Mouse (Mus musculus): ENCODE data around the gene Ier3. TPM values are rescaled to one million over a fixed set of nuclear protein-coding genes. Genes with fewer than 3 reads are reported as not detected.

The Ier3 gene
- 16.2 and 17.0 TPM in 2 replicates for polyA plus RNA-seq (2012; rRNA removed)

GRCm38 (mm10) chr17:35821439-35822430, at the start of gene Ier3:
TSS of gene Ier3 (plus strand) at chr17:35821684.

GRCm38 (mm10) chr17:35822964-35823937, 1.8 kb downstream of the Ier3 start, which contains the start of gene Flot1:
TSS of gene Flot1 (plus strand) at chr17:35823230.

GRCm38 (mm10) chr17:35838122-35838544, 16.6 kb downstream of the Ier3 start, which contains the start of gene Tubb5:
TSS of gene Tubb5 (minus strand) at chr17:35838306.

GRCm38 (mm10) chr17:35841076-35841950, 19.8 kb downstream of the Ier3 start, which contains the start of gene Mdc1:
TSS of gene Mdc1 (plus strand) at chr17:35841515.

GRCm38 (mm10) chr17:35861198-35861857, 39.8 kb downstream of the Ier3 start, which contains the start of gene Nrm:
TSS of gene Nrm (plus strand) at chr17:35861318.

GRCm38 (mm10) chr17:35865481-35866280, 44.2 kb downstream of the Ier3 start, which contains the start of gene Ppp1r18:
TSS of gene Ppp1r18 (plus strand) at chr17:35865593.

Other genes starting within 250 kb of the Ier3 start
- not detected in 2 replicates for gene Sfta2, start 220.1 kb upstream of the Ier3 start, polyA plus RNA-seq (2012; rRNA removed)
- gene Gm9573, start 195.0 kb upstream of the Ier3 start, polyA plus RNA-seq (2012; rRNA removed), result not detected in 2 replicates
- gene Mucl3, start 178.0 kb upstream of the Ier3 start, polyA plus RNA-seq (2012; rRNA removed), result not detected in 2 replicates
- 43.1 and 46.7 TPM in 2 replicates for gene Vars2, start 154.1 kb upstream of the Ier3 start, polyA plus RNA-seq (2012; rRNA removed)
- 25.7 and 30.4 TPM in 2 replicates for gene Gtf2h4, start 147.9 kb upstream of the Ier3 start, polyA plus RNA-seq (2012; rRNA removed)
- gene Ddr1, start 117.1 kb upstream of the Ier3 start, polyA plus RNA-seq (2012; rRNA removed), result 106 and 136 TPM in 2 replicates
- 62.1 and 68.9 TPM in 2 replicates for gene Flot1, start 1.5 kb downstream of the Ier3 start, polyA plus RNA-seq (2012; rRNA removed)
- gene Tubb5, start 16.6 kb downstream of the Ier3 start, polyA plus RNA-seq (2012; rRNA removed), result 211 and 247 TPM in 2 replicates
- gene Mdc1, start 19.8 kb downstream of the Ier3 start, polyA plus RNA-seq (2012; rRNA removed), result 4.2 and 5.1 TPM in 2 replicates
- gene Nrm, start 39.6 kb downstream of the Ier3 start, polyA plus RNA-seq (2012; rRNA removed), result 25.2 and 32.0 TPM in 2 replicates
- 24.0 and 26.8 TPM in 2 replicates for gene Ppp1r18, start 43.9 kb downstream of the Ier3 start, polyA plus RNA-seq (2012; rRNA removed)
- 52.0 and 61.3 TPM in 2 replicates for gene Dhx16, start 58.1 kb downstream of the Ier3 start, polyA plus RNA-seq (2012; rRNA removed)
- gene 2310061I04Rik, start 75.7 kb downstream of the Ier3 start, polyA plus RNA-seq (2012; rRNA removed), result 90.4 and 106 TPM in 2 replicates
- gene Atat1, start 88.4 kb downstream of the Ier3 start, polyA plus RNA-seq (2012; rRNA removed), result 43.4 and 55.2 TPM in 2 replicates
- gene Mrps18b, start 94.7 kb downstream of the Ier3 start, polyA plus RNA-seq (2012; rRNA removed), result 60.4 and 63.6 TPM in 2 replicates
- gene Ppp1r10, start 94.8 kb downstream of the Ier3 start, polyA plus RNA-seq (2012; rRNA removed), result 37.3 and 41.4 TPM in 2 replicates
- gene Abcf1, start 148.1 kb downstream of the Ier3 start, polyA plus RNA-seq (2012; rRNA removed), result 77.5 and 78.6 TPM in 2 replicates
- gene Gnl1, start 158.2 kb downstream of the Ier3 start, polyA plus RNA-seq (2012; rRNA removed), result 25.3 and 28.3 TPM in 2 replicates
- gene Prr3, start 158.6 kb downstream of the Ier3 start, polyA plus RNA-seq (2012; rRNA removed), result 7.6 and 8.0 TPM in 2 replicates
- 0.68 and 0.84 TPM in 2 replicates for gene H2-T24, start 198.9 kb downstream of the Ier3 start, polyA plus RNA-seq (2012; rRNA removed)
- gene H2-T23, start 211.2 kb downstream of the Ier3 start, polyA plus RNA-seq (2012; rRNA removed), result 331 and 384 TPM in 2 replicates
- gene H2-T22, start 221.1 kb downstream of the Ier3 start, polyA plus RNA-seq (2012; rRNA removed), result 43.7 and 46.6 TPM in 2 replicates
- gene Gm6034, start 221.3 kb downstream of the Ier3 start, polyA plus RNA-seq (2012; rRNA removed), result 0.10 TPM in 1 of 2 replicates, not detected in the other
- gene Gm11127, start 236.7 kb downstream of the Ier3 start, polyA plus RNA-seq (2012; rRNA removed), result 0.09 and 0.37 TPM in 2 replicates